Mouse (Mus musculus): ENCODE results near the gene Pde4b. TPM values are rescaled to one million over a fixed set of nuclear protein-coding genes. Genes with fewer than 3 reads are reported as not detected.
A peak's percentile ranks its signal among the peaks of the same experiment; 100 is the strongest.
"Not testable (repeated sequence)": the region's sequence is repeated elsewhere in the genome, so short reads cannot be mapped to it uniquely, and the experiment has no call there.

Gene Pde4b
- polyA plus RNA-seq, 1 experiment from 2014 or later, result 51.2 TPM

- H3K9ac ChIP-seq (replicated peaks; ENCODE audit: low read depth, low read length); H3K36me3 ChIP-seq (ENCODE audit: control insufficient read depth, insufficient read depth, low read length); H3K9me3 ChIP-seq (ENCODE audit: control insufficient read depth, low read length); H3K27me3 ChIP-seq (ENCODE audit: control insufficient read depth, insufficient read depth, low read length); H3K4me1 ChIP-seq (ENCODE audit: control insufficient read depth, insufficient read depth, low read length); H3K4me2 ChIP-seq (ENCODE audit: low read depth, low read length); H3K27ac ChIP-seq (ENCODE audit: low read depth, low read length); H3K4me3 ChIP-seq (ENCODE audit: low read depth, low read length): not testable (repeated sequence)
- peak; percentile 76; the same call in 1 of the 2 replicates for ATAC-seq (ENCODE audit: low read depth)
- WGBS, result 97% methylated on average over 7 of the region's 10 CpGs
Observed at GRCm38 (mm10) chr4:102494203-102494602, 406.9 kb downstream of the Pde4b start.

GRCm38 (mm10) chr4:102495001-102495400 lies 407.7 kb downstream of the Pde4b start:
- no peak overlapping the region for H3K9ac ChIP-seq (replicated peaks; ENCODE audit: low read depth, low read length)
- no peaks in the 10 kb centered on the region for H3K36me3 ChIP-seq (ENCODE audit: control insufficient read depth, insufficient read depth, low read length)
- H3K4me1 ChIP-seq (ENCODE audit: control insufficient read depth, insufficient read depth, low read length), result no peaks in the 10 kb centered on the region
- H3K27ac ChIP-seq (ENCODE audit: low read depth, low read length), result no peak overlapping the region
- H3K4me3 ChIP-seq (ENCODE audit: low read depth, low read length), result no peak overlapping the region
- ATAC-seq (ENCODE audit: low read depth), result no peak
- no peaks in the 10 kb centered on the region for H3K27me3 ChIP-seq (ENCODE audit: control insufficient read depth, insufficient read depth, low read length)
- no peak overlapping the region for H3K4me2 ChIP-seq (ENCODE audit: low read depth, low read length)
- no peaks in the 10 kb centered on the region for H3K9me3 ChIP-seq (ENCODE audit: control insufficient read depth, low read length)
- 81% methylated on average over 5 of the region's 5 CpGs for WGBS

DNA sequence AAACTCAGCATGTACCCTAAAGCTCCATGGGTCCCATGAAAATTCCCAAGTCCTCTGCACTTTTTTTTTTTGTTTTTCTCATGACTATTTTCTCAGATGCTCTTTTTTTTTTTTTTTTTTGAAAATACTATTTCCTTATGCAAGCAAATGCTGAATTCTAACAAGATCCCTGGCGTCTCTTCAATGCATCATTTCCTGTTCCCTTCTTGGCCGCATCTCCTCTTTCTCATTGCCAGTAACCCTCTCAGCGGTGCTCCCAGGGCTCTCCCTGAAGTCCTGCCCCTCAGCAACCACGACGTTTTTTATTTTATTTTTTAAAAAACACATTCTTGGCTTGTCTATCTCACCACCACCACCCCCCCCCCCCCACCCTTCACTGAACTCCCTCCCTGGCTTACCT lies 408.1 kb downstream of the Pde4b start:
- no peaks in the 10 kb centered on the region for H3K4me1 ChIP-seq (ENCODE audit: control insufficient read depth, insufficient read depth, low read length)
- no peak for ATAC-seq (ENCODE audit: low read depth)
- no peak overlapping the region for H3K9ac ChIP-seq (replicated peaks; ENCODE audit: low read depth, low read length)
- no peak overlapping the region for H3K4me2 ChIP-seq (ENCODE audit: low read depth, low read length)
- no peak overlapping the region for H3K4me3 ChIP-seq (ENCODE audit: low read depth, low read length)
- H3K27me3 ChIP-seq (ENCODE audit: control insufficient read depth, insufficient read depth, low read length), result no peaks in the 10 kb centered on the region
- WGBS, result 76% methylated on average over 5 of the region's 5 CpGs
- H3K36me3 ChIP-seq (ENCODE audit: control insufficient read depth, insufficient read depth, low read length), result no peaks in the 10 kb centered on the region
- H3K9me3 ChIP-seq (ENCODE audit: control insufficient read depth, low read length), result no peaks in the 10 kb centered on the region
- no peak overlapping the region for H3K27ac ChIP-seq (ENCODE audit: low read depth, low read length)

- H3K4me1 ChIP-seq (ENCODE audit: control insufficient read depth, insufficient read depth, low read length), result no peaks in the 10 kb centered on the region
Observed at GRCm38 (mm10) chr4:102496269-102497177, 409.2 kb downstream of the Pde4b start.

DNA sequence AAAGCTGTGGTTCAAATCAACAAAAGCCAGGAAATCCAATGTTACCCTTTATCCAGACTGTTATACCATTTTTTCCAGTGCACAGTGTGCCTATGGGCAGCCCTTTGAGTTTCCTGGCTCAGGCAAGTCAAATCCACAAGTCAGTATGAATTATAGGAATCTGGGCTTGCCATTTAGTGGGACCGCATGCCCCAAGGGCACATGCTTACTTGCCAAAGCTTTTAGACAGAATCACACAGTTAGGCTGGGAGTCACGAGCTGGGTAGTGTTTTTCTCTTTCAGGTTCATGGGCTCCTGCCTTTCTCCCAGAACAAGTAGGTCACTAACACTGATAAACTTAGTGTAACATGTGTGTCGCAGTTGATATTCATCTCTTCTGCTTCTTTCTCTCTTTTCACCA lies 409.9 kb downstream of the Pde4b start:
- no peak for ATAC-seq (ENCODE audit: low read depth)
- no peak overlapping the region for H3K27ac ChIP-seq (ENCODE audit: low read depth, low read length)

More at GRCm38 (mm10) chr4:102496269-102497177, 409.2 kb downstream of the Pde4b start:
- H3K9me3 ChIP-seq (ENCODE audit: control insufficient read depth, low read length), result no peaks in the 10 kb centered on the region
- H3K36me3 ChIP-seq (ENCODE audit: control insufficient read depth, insufficient read depth, low read length), result no peaks in the 10 kb centered on the region
- no peak for ATAC-seq (ENCODE audit: low read depth)
- WGBS, result 90% methylated on average over 20 of the region's 20 CpGs
- H3K27ac ChIP-seq (ENCODE audit: low read depth, low read length), result no peak overlapping the region
- H3K9ac ChIP-seq (replicated peaks; ENCODE audit: low read depth, low read length), result no peak overlapping the region
- no peak overlapping the region for H3K4me3 ChIP-seq (ENCODE audit: low read depth, low read length)
- H3K4me2 ChIP-seq (ENCODE audit: low read depth, low read length), result no peak overlapping the region
- H3K27me3 ChIP-seq (ENCODE audit: control insufficient read depth, insufficient read depth, low read length), result no peaks in the 10 kb centered on the region

GRCm38 (mm10) chr4:102498169-102498919 lies 411.0 kb downstream of the Pde4b start:
- Histone ChIP-seq H3K9ac (replicated peaks; ENCODE audit: low read depth, low read length) (no peak overlapping the region), H3K36me3 (ENCODE audit: control insufficient read depth, insufficient read depth, low read length) (no peaks in the 10 kb centered on the region), H3K27me3 (ENCODE audit: control insufficient read depth, insufficient read depth, low read length) (no peaks in the 10 kb centered on the region), H3K27ac (ENCODE audit: low read depth, low read length) (no peak overlapping the region), H3K4me1 (ENCODE audit: control insufficient read depth, insufficient read depth, low read length) (no peaks in the 10 kb centered on the region), H3K4me3 (ENCODE audit: low read depth, low read length) (no peak overlapping the region), H3K9me3 (ENCODE audit: control insufficient read depth, low read length) (no peaks in the 10 kb centered on the region), H3K4me2 (ENCODE audit: low read depth, low read length) (no peak overlapping the region)
- WGBS, result 91% methylated on average over 4 of the region's 4 CpGs
- ATAC-seq (ENCODE audit: low read depth), result no peak

More for the DNA sequence above, 409.9 kb downstream of the Pde4b start:
- Histone ChIP-seq H3K27me3 (ENCODE audit: control insufficient read depth, insufficient read depth, low read length) (no peaks in the 10 kb centered on the region), H3K4me2 (ENCODE audit: low read depth, low read length) (no peak overlapping the region), H3K4me1 (ENCODE audit: control insufficient read depth, insufficient read depth, low read length) (no peaks in the 10 kb centered on the region), H3K9ac (replicated peaks; ENCODE audit: low read depth, low read length) (no peak overlapping the region), H3K4me3 (ENCODE audit: low read depth, low read length) (no peak overlapping the region), H3K9me3 (ENCODE audit: control insufficient read depth, low read length) (no peaks in the 10 kb centered on the region), H3K36me3 (ENCODE audit: control insufficient read depth, insufficient read depth, low read length) (no peaks in the 10 kb centered on the region)
- 87% methylated on average over 3 of the region's 3 CpGs for WGBS

DNA sequence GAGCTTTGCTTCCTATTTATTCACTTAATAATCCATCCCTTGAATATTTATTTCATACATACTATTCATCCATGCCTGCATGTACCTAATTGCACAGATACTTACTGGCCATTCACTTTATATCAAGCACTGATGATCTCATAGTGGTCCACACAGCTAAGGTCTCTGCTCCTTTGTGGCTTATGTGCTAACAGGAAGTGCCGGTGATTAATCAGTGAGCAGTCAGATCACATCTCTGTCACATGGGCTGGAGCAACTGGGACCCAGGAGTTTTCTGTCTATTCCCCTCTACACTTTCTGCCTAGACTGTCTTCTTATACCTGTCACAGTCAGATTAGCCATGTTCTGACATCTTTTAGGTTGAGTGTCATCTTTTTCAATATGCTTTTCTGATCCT lies 411.6 kb downstream of the Pde4b start:
- Histone ChIP-seq H3K27me3 (ENCODE audit: control insufficient read depth, insufficient read depth, low read length) (no peaks in the 10 kb centered on the region), H3K9me3 (ENCODE audit: control insufficient read depth, low read length) (no peaks in the 10 kb centered on the region)
- WGBS, result 92% methylated on average over 1 of the region's 1 CpGs

GRCm38 (mm10) chr4:102505714-102506113 lies 418.4 kb downstream of the Pde4b start:
- H3K27ac ChIP-seq (ENCODE audit: low read depth, low read length), result no peak overlapping the region
- H3K36me3 ChIP-seq (ENCODE audit: control insufficient read depth, insufficient read depth, low read length), result no peaks in the 10 kb centered on the region
- ATAC-seq (ENCODE audit: low read depth), result no peak
- H3K9ac ChIP-seq (replicated peaks; ENCODE audit: low read depth, low read length), result no peak overlapping the region
- no peaks in the 10 kb centered on the region for H3K9me3 ChIP-seq (ENCODE audit: control insufficient read depth, low read length)
- no peaks in the 10 kb centered on the region for H3K27me3 ChIP-seq (ENCODE audit: control insufficient read depth, insufficient read depth, low read length)
- H3K4me3 ChIP-seq (ENCODE audit: low read depth, low read length), result no peak overlapping the region
- no peak overlapping the region for H3K4me2 ChIP-seq (ENCODE audit: low read depth, low read length)
- no peaks in the 10 kb centered on the region for H3K4me1 ChIP-seq (ENCODE audit: control insufficient read depth, insufficient read depth, low read length)
- 38% methylated on average over 6 of the region's 6 CpGs for WGBS

More for the DNA sequence above, 411.6 kb downstream of the Pde4b start:
- Histone ChIP-seq H3K36me3 (ENCODE audit: control insufficient read depth, insufficient read depth, low read length) (no peaks in the 10 kb centered on the region), H3K4me3 (ENCODE audit: low read depth, low read length) (no peak overlapping the region), H3K9ac (replicated peaks; ENCODE audit: low read depth, low read length) (no peak overlapping the region), H3K4me1 (ENCODE audit: control insufficient read depth, insufficient read depth, low read length) (no peaks in the 10 kb centered on the region), H3K4me2 (ENCODE audit: low read depth, low read length) (no peak overlapping the region), H3K27ac (ENCODE audit: low read depth, low read length) (no peak overlapping the region)
- no peak for ATAC-seq (ENCODE audit: low read depth)

All from neural tube, embryonic 14.5 days (tissue).